Mouse (Mus musculus) neural tube, embryonic 15.5 days (tissue): ENCODE data around the gene Slc25a33. TPM values are rescaled to one million over a fixed set of nuclear protein-coding genes. Genes with fewer than 3 reads are reported as not detected.

Experiments
- ATAC-seq: fragments of 200-750 bp; cut with Nextera tagmentation; 2 replicates; pipeline ENCODE4 v1.8.0; 2017; ENCODE audit warnings: mild to moderate bottlenecking, moderate TSS enrichment, moderate library complexity; ENCODE audit not compliant: low FRiP score
- H3K27ac ChIP-seq: fragments of 300-500 bp; sonication (generic); replicated peaks from 2 replicates; pipeline ENCODE4 v1.5.1; 2015; ENCODE audit warnings: mild to moderate bottlenecking, inconsistent platforms
- H3K27me3 ChIP-seq: fragments of 300-500 bp; sonication (generic); replicated peaks from 2 replicates; pipeline ENCODE4 v1.6.1; 2015; ENCODE audit warnings: inconsistent platforms
- H3K36me3 ChIP-seq: fragments of 300-500 bp; sonication (generic); 2 replicates; pipeline ENCODE4 v1.6.1; 2015; ENCODE audit warnings: inconsistent platforms
- H3K4me1 ChIP-seq: fragments of 300-500 bp; sonication (generic); 2 replicates; pipeline ENCODE4 v1.6.1; 2015; ENCODE audit warnings: inconsistent platforms
- H3K4me2 ChIP-seq: fragments of 300-500 bp; sonication (generic); 2 replicates; pipeline ENCODE4 v1.6.1; 2015; ENCODE audit warnings: inconsistent platforms, mild to moderate bottlenecking, moderate library complexity
- H3K4me3 ChIP-seq: fragments of 300-500 bp; sonication (generic); replicated peaks from 2 replicates; pipeline ENCODE4 v1.5.1; 2015; ENCODE audit warnings: mild to moderate bottlenecking, inconsistent platforms
- H3K9ac ChIP-seq: fragments of 300-500 bp; sonication (generic); replicated peaks from 2 replicates; pipeline ENCODE4 v1.6.1; 2015; ENCODE audit warnings: mild to moderate bottlenecking, inconsistent platforms
- H3K9me3 ChIP-seq: fragments of 300-500 bp; sonication (generic); replicated peaks from 2 replicates; pipeline ENCODE4 v1.6.1; 2016; ENCODE audit warnings: inconsistent platforms
- WGBS: fragments of 180-500 bp; shearing (Covaris S2); methylation state at CpG from one replicate; pipeline ENCODE4 v1.1.7; 2015; ENCODE audit warnings: mixed read lengths; 5-methylcytosine and 5-hydroxymethylcytosine counted together
- microRNA-seq: library from miRNA; unstranded; fragments of <30 nt; microRNA quantifications from one replicate; pipeline ENCODE4, GENCODE M21; 2017
- polyA plus RNA-seq: library from polyadenylated mRNA; unstranded; fragments of >200 nt; fragmentation: Nextera tagmentation; extraction: Ambion mirVana; gene quantifications from 2 replicates; pipeline ENCODE4 v1.2.1, GENCODE M21; 2015

Slc25a33 gene
- polyA plus RNA-seq, 1 experiment from 2014 or later = 46.3 TPM

DNA sequence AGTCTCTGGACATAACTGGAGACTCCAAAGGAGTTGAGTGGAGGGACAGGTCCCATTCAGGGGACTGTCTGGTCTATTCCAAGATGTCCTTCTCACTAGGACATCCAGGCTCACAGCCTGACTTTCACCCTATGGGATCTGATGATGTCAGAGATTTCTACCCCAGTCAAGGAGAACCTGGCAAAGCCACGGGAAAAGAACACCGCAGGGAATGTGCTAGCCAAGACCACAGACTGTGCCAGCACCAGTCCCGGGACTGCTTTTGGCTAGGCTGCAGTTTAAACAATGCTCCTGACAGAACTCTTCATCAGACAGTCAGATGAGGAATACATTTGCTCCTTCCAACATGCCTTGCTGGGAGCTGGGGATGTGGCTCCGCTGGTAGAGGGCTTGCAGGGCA, 74.1 kb downstream of the Slc25a33 start:
- Histone ChIP-seq H3K4me3 (no peak overlapping the region), H3K36me3 (no peaks in the 10 kb centered on the region), H3K9me3 (no peaks in the 10 kb centered on the region), H3K27me3 (peaks cover 23% of the 10 kb centered on the region), H3K27ac (no peak overlapping the region), H3K9ac (no peak overlapping the region), H3K4me2 (no peak overlapping the region), H3K4me1 (peaks cover 22% of the 10 kb centered on the region)
- 84% methylated on average over 4 of the region's 4 CpGs for WGBS
- ATAC-seq = no peak

DNA sequence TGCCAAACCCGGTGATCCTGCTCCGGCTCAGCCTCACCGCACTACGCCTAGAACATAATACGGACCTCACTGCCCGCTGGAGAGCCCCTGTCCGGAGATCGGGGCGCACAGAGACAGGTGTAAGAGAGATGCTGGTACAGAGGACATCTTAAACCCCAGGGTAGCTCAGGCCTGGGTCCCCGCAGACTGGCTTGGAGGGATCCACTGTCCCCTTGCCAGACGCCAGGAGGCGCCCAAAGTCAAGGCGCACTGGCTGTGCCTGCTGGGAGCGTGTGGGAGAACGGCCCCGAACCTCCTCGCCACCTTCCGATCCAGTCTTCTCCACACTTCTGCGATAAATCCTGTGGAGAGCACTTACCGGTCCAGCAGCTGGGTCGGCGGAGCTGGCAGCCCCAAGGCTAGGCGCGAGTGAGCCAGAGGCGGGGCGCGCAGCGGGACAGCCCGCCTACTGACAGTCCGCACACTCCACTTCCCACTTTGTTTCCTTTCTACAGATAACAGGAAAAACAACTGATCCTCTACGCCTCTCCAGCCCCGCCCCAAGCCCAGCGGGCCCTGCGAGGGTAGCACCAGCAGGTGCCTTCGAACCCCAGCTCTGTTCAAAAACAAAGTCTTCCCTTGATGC, 75.8 kb downstream of the Slc25a33 start:
- WGBS = 1% methylated on average over 35 of the region's 35 CpGs
- ATAC-seq = peak; percentile 81
- H3K27ac ChIP-seq = no peak overlapping the region
- H3K9ac ChIP-seq = peak overlapping the region; percentile 53
- H3K9me3 ChIP-seq = no peaks in the 10 kb centered on the region
- H3K36me3 ChIP-seq = no peaks in the 10 kb centered on the region
- H3K4me2 ChIP-seq = peak overlapping the region; percentile 82
- peaks cover 22% of the 10 kb centered on the region for H3K4me1 ChIP-seq
- peaks cover 23% of the 10 kb centered on the region for H3K27me3 ChIP-seq
- peak overlapping the region; percentile 44 for H3K4me3 ChIP-seq

DNA sequence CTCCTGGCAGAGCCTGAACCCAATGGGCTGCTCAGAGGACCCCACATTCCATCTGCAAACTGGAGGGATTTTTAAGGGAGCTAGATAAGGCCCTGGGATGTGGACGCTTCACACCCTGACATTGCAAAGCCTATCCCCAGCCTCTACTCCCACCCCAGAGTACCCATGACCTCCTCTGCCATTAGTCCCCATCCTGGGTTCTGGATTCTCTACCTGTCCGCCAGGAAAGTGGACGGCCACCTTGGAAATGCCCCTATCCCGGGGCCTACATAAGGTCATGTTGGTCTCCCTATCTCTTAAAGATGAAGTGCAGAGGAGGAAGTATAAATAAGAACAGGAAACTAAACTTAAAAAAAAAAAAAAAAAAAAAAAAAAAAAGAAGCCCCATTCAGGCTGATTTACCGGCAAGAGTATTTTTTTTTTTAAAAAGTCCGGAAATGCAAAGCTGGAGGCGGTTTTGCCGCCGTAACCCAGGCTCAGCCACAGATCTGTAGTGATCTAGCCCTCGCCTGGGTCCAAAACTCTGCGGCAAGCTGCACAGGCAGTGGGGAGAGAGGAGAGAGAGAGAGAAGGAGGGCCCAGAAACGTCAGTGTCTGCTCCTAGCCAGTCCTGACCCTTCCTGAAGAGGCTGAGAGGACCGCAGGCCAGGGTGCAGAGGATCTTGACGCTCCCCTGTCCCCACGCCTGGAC, 76.4 kb downstream of the Slc25a33 start:
- Histone ChIP-seq H3K27me3 (peaks cover 23% of the 10 kb centered on the region), H3K27ac (no peak overlapping the region), H3K4me2 (peak overlapping the region; percentile 82), H3K9ac (peak overlapping the region; percentile 53), H3K36me3 (no peaks in the 10 kb centered on the region), H3K9me3 (no peaks in the 10 kb centered on the region), H3K4me3 (peak overlapping the region; percentile 44), H3K4me1 (peaks cover 22% of the 10 kb centered on the region)
- ATAC-seq = no peak
- WGBS = 30% methylated on average over 15 of the region's 15 CpGs

DNA sequence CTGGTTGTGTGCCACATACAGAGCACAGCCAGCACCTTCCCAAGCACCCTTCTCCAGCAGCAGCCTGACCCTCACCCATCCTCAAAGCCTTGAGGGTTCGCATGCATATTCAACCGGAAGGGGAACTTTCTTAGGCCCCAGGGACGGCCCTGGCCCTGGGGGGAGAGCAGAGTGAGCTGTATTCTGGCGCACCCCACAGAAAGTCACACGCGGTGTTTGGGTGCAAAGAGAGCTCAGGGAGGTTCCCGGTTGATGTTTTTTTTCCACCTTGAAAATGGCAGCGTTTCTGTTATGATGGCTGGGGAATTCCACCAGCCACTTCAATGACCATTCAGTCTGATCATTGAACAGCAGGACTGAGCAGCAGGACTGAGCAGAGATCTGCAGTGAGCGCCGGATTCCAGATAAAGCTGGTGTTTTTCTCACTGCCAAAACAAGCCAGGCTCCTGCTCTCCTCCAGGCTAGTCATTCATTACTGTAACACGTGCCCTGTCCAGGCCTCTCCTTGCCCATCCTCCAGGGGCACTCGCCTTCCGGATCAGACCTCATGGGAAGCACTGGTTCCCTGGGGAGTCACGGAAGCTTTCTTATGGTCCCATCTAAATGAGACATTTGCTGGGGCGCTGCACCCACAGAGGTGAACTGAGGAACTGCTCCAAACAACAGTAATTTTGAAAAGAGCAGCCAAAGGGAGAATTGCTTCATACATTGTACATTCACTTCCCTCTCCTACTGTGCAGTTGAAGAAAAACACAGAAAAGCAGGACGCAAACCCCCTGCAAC, 77.7 kb downstream of the Slc25a33 start:
- H3K27me3 ChIP-seq = peaks cover 23% of the 10 kb centered on the region
- H3K4me2 ChIP-seq = peak overlapping the region; percentile 4
- no peak overlapping the region for H3K4me3 ChIP-seq
- H3K9ac ChIP-seq = no peak overlapping the region
- 0 out of 2 replicates have a peak, but pooled peaks have one; percentile 47 for ATAC-seq
- no peaks in the 10 kb centered on the region for H3K36me3 ChIP-seq
- 37% methylated on average over 16 of the region's 16 CpGs for WGBS
- peaks cover 22% of the 10 kb centered on the region for H3K4me1 ChIP-seq
- no peak overlapping the region for H3K27ac ChIP-seq
- no peaks in the 10 kb centered on the region for H3K9me3 ChIP-seq

Small RNA genes lying within 50 kb of the gene (microRNA-seq; reads per million reads assigned to microRNA genes)
- gene Gm47301 = not detected

Other genes with a start within 250 kb of the Slc25a33 start
- 142 and 188 TPM in 2 replicates for gene Clstn1, start 187.8 kb downstream of the Slc25a33 start, polyA plus RNA-seq
- 16.0 and 18.0 TPM in 2 replicates for gene Pik3cd, start 71.7 kb downstream of the Slc25a33 start, polyA plus RNA-seq
- 45.2 and 48.5 TPM in 2 replicates for gene Tmem201, start 36.2 kb downstream of the Slc25a33 start, polyA plus RNA-seq
- gene Spsb1, start 180.8 kb upstream of the Slc25a33 start, polyA plus RNA-seq = 7.7 and 9.8 TPM in 2 replicates
- 3.3 and 6.4 TPM in 2 replicates for gene H6pd, start 234.7 kb upstream of the Slc25a33 start, polyA plus RNA-seq